In genomic region chr8:79295276-79296105, GRCm38 (mm10) we compare ENCODE assay signal across 8 mouse cellular contexts. TPM values are rescaled to one million over a fixed set of nuclear protein-coding genes. Genes with fewer than 3 reads are reported as not detected.
DNase-seq lines count a peak whose midpoint lies in the region; ATAC-seq and TF ChIP-seq lines count a peak whose summit lies in the region.

No protein-coding gene starts in this region.

- intact Hi-C loops in heart, adult 2 months (cut with DNase I), result loop anchor here (1.0 to 10.0 kb wide), 6 partner anchors 47 to 419 kb away; partner anchors contain the start of genes Abce1, Anapc10, Otud4 and Smad1
- intact Hi-C loops in left cerebral cortex, postnatal 14 days (cut with DNase I), result loop anchor here (2.0 to 5.0 kb wide), 5 partner anchors 52 to 289 kb away; partner anchors contain the start of genes Smad1 and Zfp827

- peaks cover 5% of the 10 kb centered on the region; the same call in 1 of the 2 replicates for H3K36me3 ChIP-seq in heart, adult 2 months (ENCODE audit: control insufficient read depth, insufficient read depth, low read length)
- H3K36me3 ChIP-seq in embryonic facial prominence, embryonic 14.5 days (ENCODE audit: control insufficient read depth, insufficient read depth, low read length), result no peaks in the 10 kb centered on the region
- H3K36me3 ChIP-seq in limb, embryonic 13.5 days, result no peaks in the 10 kb centered on the region
- H3K36me3 ChIP-seq in stomach, postnatal 0 days (ENCODE audit: control insufficient read depth, insufficient read depth, low read length), result no peaks in the 10 kb centered on the region

- 19% methylated on average over 18 of the region's 18 CpGs for WGBS in heart, adult 2 months
- WGBS in embryonic facial prominence, embryonic 14.5 days, result 13% methylated on average over 18 of the region's 18 CpGs
- 12% methylated on average over 18 of the region's 18 CpGs for WGBS in limb, embryonic 13.5 days
- 6% methylated on average over 18 of the region's 18 CpGs for WGBS in stomach, postnatal 0 days

- no peaks in the 10 kb centered on the region for H3K9me3 ChIP-seq in embryonic facial prominence, embryonic 14.5 days (ENCODE audit: control insufficient read depth, low read length)
- no peaks in the 10 kb centered on the region for H3K9me3 ChIP-seq in limb, embryonic 13.5 days
- no peaks in the 10 kb centered on the region for H3K9me3 ChIP-seq in stomach, postnatal 0 days (ENCODE audit: control insufficient read depth, low read length)

- TF ChIP-seq POLR2A in heart, adult 2 months (IDR thresholded peaks at IDR 0.05; ENCODE audit: insufficient read depth, low read depth, low read length), result no peak

- TF ChIP-seq EP300 in heart, adult 2 months (IDR thresholded peaks at IDR 0.05; ENCODE audit: insufficient read depth, low read depth, low read length), result no peak
- TF ChIP-seq EP300 in stomach, postnatal 0 days (optimal IDR thresholded peaks at IDR 0.05), result no peak

- peaks cover 1% of the 10 kb centered on the region; the same call in 1 of the 2 replicates for H3K79me2 ChIP-seq in heart, adult 2 months (replicated peaks; ENCODE audit: control insufficient read depth, insufficient read depth, low read length)

- H3K4me1 ChIP-seq in heart, adult 2 months (ENCODE audit: control insufficient read depth, insufficient read depth, low read length), result peaks cover 6% of the 10 kb centered on the region
- H3K4me1 ChIP-seq in embryonic facial prominence, embryonic 14.5 days (ENCODE audit: control insufficient read depth, insufficient read depth, low read length), result peaks cover 13% of the 10 kb centered on the region
- H3K4me1 ChIP-seq in limb, embryonic 13.5 days, result peaks cover 26% of the 10 kb centered on the region
- 0 out of 2 replicates have a peak, but pooled peaks cover 2% of the 10 kb centered on the region for H3K4me1 ChIP-seq in stomach, postnatal 0 days (replicated peaks; ENCODE audit: control insufficient read depth, insufficient read depth)

- no peak for DNase-seq in heart, adult 2 months
- DNase-seq in heart, adult 18-20 months, result no peak
- DNase-seq in A20 (ENCODE audit: low read depth, low spot score), result peak; percentile 47
- peak; percentile 25 for DNase-seq in embryonic facial prominence, embryonic 14.5 days (ENCODE audit: low spot score)
- peak; percentile 21 for DNase-seq in stomach, postnatal 0 days (ENCODE audit: low spot score)
- no peak for DNase-seq in thymus, postnatal 4 days
- no peak for DNase-seq in left cerebral cortex, postnatal 14 days (ENCODE audit: low spot score in 2 of 2)

- H3K4me2 ChIP-seq in embryonic facial prominence, embryonic 14.5 days (ENCODE audit: low read depth, low read length), result peak overlapping the region; percentile 92
- peak overlapping the region; percentile 75 for H3K4me2 ChIP-seq in limb, embryonic 13.5 days (replicated peaks)
- H3K4me2 ChIP-seq in stomach, postnatal 0 days (replicated peaks; ENCODE audit: low read depth), result peak overlapping the region; percentile 78

- ATAC-seq in embryonic facial prominence, embryonic 14.5 days (ENCODE audit: low read depth), result no peak
- ATAC-seq in limb, embryonic 13.5 days (ENCODE audit: low FRiP score, low read depth), result no peak
- ATAC-seq in stomach, postnatal 0 days (ENCODE audit: low FRiP score, low TSS enrichment), result peak; percentile 74; the same call in 1 of the 2 replicates

- no peak for TF ChIP-seq CTCF in heart, adult 2 months (IDR thresholded peaks at IDR 0.05)
- no peak for TF ChIP-seq CTCF in stomach, postnatal 0 days (IDR thresholded peaks at IDR 0.05; ENCODE audit: low read depth)

- peak overlapping the region; percentile 84 for H3K4me3 ChIP-seq in heart, adult 2 months
- peak overlapping the region; percentile 67 for H3K4me3 ChIP-seq in embryonic facial prominence, embryonic 14.5 days (ENCODE audit: low read depth, low read length)
- H3K4me3 ChIP-seq in limb, embryonic 13.5 days, result peak overlapping the region; percentile 61
- H3K4me3 ChIP-seq in stomach, postnatal 0 days (ENCODE audit: low read depth, low read length), result peak overlapping the region; percentile 49

- no peaks in the 10 kb centered on the region for H3K27me3 ChIP-seq in heart, adult 2 months (ENCODE audit: control insufficient read depth, insufficient read depth, low read length)
- H3K27me3 ChIP-seq in embryonic facial prominence, embryonic 14.5 days (replicated peaks; ENCODE audit: control insufficient read depth, insufficient read depth, low read length), result no peaks in the 10 kb centered on the region
- H3K27me3 ChIP-seq in limb, embryonic 13.5 days, result no peaks in the 10 kb centered on the region
- no peaks in the 10 kb centered on the region for H3K27me3 ChIP-seq in stomach, postnatal 0 days (ENCODE audit: control insufficient read depth, insufficient read depth, low read length)

- peak overlapping the region; percentile 89 for H3K27ac ChIP-seq in heart, adult 2 months
- H3K27ac ChIP-seq in embryonic facial prominence, embryonic 14.5 days (replicated peaks; ENCODE audit: low read depth, low read length), result peak overlapping the region; percentile 98
- H3K27ac ChIP-seq in limb, embryonic 13.5 days, result peak overlapping the region; percentile 97
- H3K27ac ChIP-seq in stomach, postnatal 0 days (replicated peaks), result peak overlapping the region; percentile 88

- H3K9ac ChIP-seq in heart, adult 2 months (ENCODE audit: low read depth, low read length), result peak overlapping the region; percentile 88
- peak overlapping the region; percentile 86 for H3K9ac ChIP-seq in embryonic facial prominence, embryonic 14.5 days (ENCODE audit: low read depth, low read length)
- peak overlapping the region; percentile 79 for H3K9ac ChIP-seq in limb, embryonic 13.5 days
- peak overlapping the region; percentile 79 for H3K9ac ChIP-seq in stomach, postnatal 0 days (ENCODE audit: low read length)

RNA-seq across cellular contexts. Expression of gene Mmaa, which starts 0.8 kb away (rescaled TPM):
- total RNA-seq in heart, adult 2 months (2021), result 10 to 100 TPM; 44.0 to 45.9 TPM
- polyA plus RNA-seq in heart, adult 2 months (2012; rRNA removed), result 15.3 and 28.0 TPM in 2 replicates
- total RNA-seq in heart, adult 18-20 months (2021), result 10 to 100 TPM; 39.9 to 44.5 TPM
- 13.2 and 15.2 TPM in 2 replicates for polyA plus RNA-seq in embryonic facial prominence, embryonic 14.5 days (2014; fragmentation: Nextera tagmentation; extraction: Ambion mirVana)
- polyA plus RNA-seq in limb, embryonic 13.5 days (2015; fragmentation: Nextera tagmentation; extraction: Ambion mirVana), result 19.3 and 21.3 TPM in 2 replicates
- polyA plus RNA-seq in stomach, postnatal 0 days (2015; fragmentation: Nextera tagmentation; extraction: Ambion mirVana), result 10.0 and 10.9 TPM in 2 replicates
- 10 to 100 TPM; 22.1 to 24.2 TPM for total RNA-seq in left cerebral cortex, postnatal 14 days (2021)

RNA-seq across cellular contexts. Expression of gene 1700011L22Rik, which starts 47.1 kb away (rescaled TPM):
- total RNA-seq in heart, adult 2 months (2021), result not detected
- polyA plus RNA-seq in heart, adult 2 months (2012; rRNA removed), result 0.88 TPM in 1 of 2 replicates, not detected in the other
- total RNA-seq in heart, adult 18-20 months (2021), result not detected
- not detected in 2 replicates for polyA plus RNA-seq in embryonic facial prominence, embryonic 14.5 days (2014; fragmentation: Nextera tagmentation; extraction: Ambion mirVana)
- 0.25 TPM in 1 of 2 replicates, not detected in the other for polyA plus RNA-seq in limb, embryonic 13.5 days (2015; fragmentation: Nextera tagmentation; extraction: Ambion mirVana)
- not detected in 2 replicates for polyA plus RNA-seq in stomach, postnatal 0 days (2015; fragmentation: Nextera tagmentation; extraction: Ambion mirVana)
- total RNA-seq in left cerebral cortex, postnatal 14 days (2021), result not detected

Comparison
In these comparisons a context has a peak if more than half of its experiments do, and no peak if none do; other contexts are left out.
1. DNase-seq: peak in A20 (single experiment), embryonic facial prominence, embryonic 14.5 days (single experiment) and stomach, postnatal 0 days (single experiment); none in heart, adult 2 months (0 of 2), heart, adult 18-20 months (0 of 2), thymus, postnatal 4 days (single experiment) and left cerebral cortex, postnatal 14 days (0 of 2).
2. Peak in every context shown above with its lines, with median percentiles within 50 percentile points of each other: H3K27ac ChIP-seq, H3K4me3 ChIP-seq, H3K9ac ChIP-seq and H3K4me2 ChIP-seq.